10 mouse cellular contexts compared by ENCODE assay signal in genomic region chr1:133328896-133329637, GRCm38 (mm10). TPM values are rescaled to one million over a fixed set of nuclear protein-coding genes. Genes with fewer than 3 reads are reported as not detected.
A peak's percentile ranks its signal among the peaks of the same experiment; 100 is the strongest.
DNase-seq lines count a peak whose midpoint lies in the region; ATAC-seq and TF ChIP-seq lines count a peak whose summit lies in the region.
"Had no signal": no experiment of that assay in that cellular context is flagged by ENCODE, and none has a peak within 500 bp of the region (broad histone marks: within the 10 kb centered on the region; RNA-seq: fewer than 3 reads in every experiment).

No protein-coding gene starts in this region.

- peak overlapping the region; percentile 53; the same call in 1 of the 2 replicates for H3K9ac ChIP-seq in heart, embryonic 16.5 days (ENCODE audit: low read length)
- H3K9ac ChIP-seq in liver, embryonic 16.5 days (ENCODE audit: low read depth, low read length) = no peak overlapping the region

- no peak overlapping the region for H3K27ac ChIP-seq in layer of hippocampus, adult 2 months
- no peak overlapping the region for H3K27ac ChIP-seq in heart, embryonic 16.5 days (ENCODE audit: low read length)
- no peak overlapping the region for H3K27ac ChIP-seq in liver, embryonic 16.5 days (ENCODE audit: low read length)

- no peaks in the 10 kb centered on the region for H3K36me3 ChIP-seq in heart, embryonic 16.5 days (ENCODE audit: control insufficient read depth, insufficient read depth)
- no peaks in the 10 kb centered on the region for H3K36me3 ChIP-seq in liver, embryonic 16.5 days (ENCODE audit: control insufficient read depth, insufficient read depth)

- TF ChIP-seq CTCF in layer of hippocampus, adult 2 months (conservative IDR thresholded peaks at IDR 0.05) = no peak

- 10% methylated on average over 34 of the region's 34 CpGs for WGBS in heart, embryonic 16.5 days
- WGBS in liver, embryonic 16.5 days (ENCODE audit: insufficient replicate concordance) = 10% methylated on average over 34 of the region's 34 CpGs

- H3K27me3 ChIP-seq in heart, embryonic 16.5 days (ENCODE audit: control insufficient read depth, insufficient read depth, low read length) = peaks cover 24% of the 10 kb centered on the region
- peaks cover 23% of the 10 kb centered on the region for H3K27me3 ChIP-seq in liver, embryonic 16.5 days (ENCODE audit: control insufficient read depth, insufficient read depth, low read depth, low read length)

- DNase-seq in layer of hippocampus, adult 2 months (ENCODE audit: low spot score in 2 of 2) = no peak
- no peak for DNase-seq in layer of hippocampus, adult 11-12 months (ENCODE audit: low spot score)
- DNase-seq in retina, embryonic 14.5 days (ENCODE audit: low spot score) = peak; percentile 28
- DNase-seq in layer of hippocampus, adult 9-11 months = no peak
- no peak for DNase-seq in gastrocnemius, postnatal 25 days
- no peak for DNase-seq in urinary bladder, postnatal 25 days (ENCODE audit: low spot score)

- H3K4me2 ChIP-seq in heart, embryonic 16.5 days (ENCODE audit: low read depth, low read length) = peak overlapping the region; percentile 66
- peak overlapping the region; percentile 42 for H3K4me2 ChIP-seq in liver, embryonic 16.5 days (ENCODE audit: low read depth, low read length)

- H3K4me1 ChIP-seq in heart, embryonic 16.5 days (ENCODE audit: control insufficient read depth, insufficient read depth, low read length) = 0 out of 2 replicates have a peak, but pooled peaks cover 6% of the 10 kb centered on the region
- no peaks in the 10 kb centered on the region for H3K4me1 ChIP-seq in liver, embryonic 16.5 days (ENCODE audit: control insufficient read depth, low read depth, low read length)

- peak overlapping the region; percentile 33 for H3K4me3 ChIP-seq in layer of hippocampus, adult 2 months
- H3K4me3 ChIP-seq in heart, embryonic 16.5 days (ENCODE audit: low read length) = peak overlapping the region; percentile 36
- peak overlapping the region; percentile 25; the same call in 1 of the 2 replicates for H3K4me3 ChIP-seq in liver, embryonic 16.5 days (ENCODE audit: low read depth, low read length)

- ATAC-seq in heart, embryonic 16.5 days (replicated peaks; ENCODE audit: extremely low read depth, insufficient read depth, low FRiP score) = peak; percentile 49; the same call in 1 of the 2 replicates
- peak; percentile 19; the same call in 1 of the 2 replicates for ATAC-seq in liver, embryonic 16.5 days (ENCODE audit: low read depth)
- ATAC-seq: Patski had no signal

- no peaks in the 10 kb centered on the region for H3K9me3 ChIP-seq in heart, embryonic 16.5 days (replicated peaks; ENCODE audit: control insufficient read depth, low read length)
- no peaks in the 10 kb centered on the region for H3K9me3 ChIP-seq in liver, embryonic 16.5 days (replicated peaks; ENCODE audit: control insufficient read depth, low read length)

RNA-seq across cellular contexts. Expression of gene Kiss1, which starts 7.4 kb away (rescaled TPM):
- not detected for total RNA-seq in layer of hippocampus, adult 2 months (2021)
- not detected in 2 replicates for polyA plus RNA-seq in heart, embryonic 16.5 days (2015; fragmentation: Nextera tagmentation; extraction: Ambion mirVana)
- polyA plus RNA-seq in liver, embryonic 16.5 days (2015; fragmentation: Nextera tagmentation; extraction: Ambion mirVana) = not detected in 2 replicates
- not detected for total RNA-seq in gastrocnemius, postnatal 25 days (2021)
- total RNA-seq: heart, postnatal 14 days had no signal
- polyA plus RNA-seq: Patski had no signal

RNA-seq across cellular contexts. Expression of gene Golt1a, which starts 19.5 kb away (rescaled TPM):
- total RNA-seq in layer of hippocampus, adult 2 months (2021) = not detected
- 0.17 TPM in 1 of 2 replicates, not detected in the other for polyA plus RNA-seq in heart, embryonic 16.5 days (2015; fragmentation: Nextera tagmentation; extraction: Ambion mirVana)
- polyA plus RNA-seq in liver, embryonic 16.5 days (2015; fragmentation: Nextera tagmentation; extraction: Ambion mirVana) = 7.8 and 10.2 TPM in 2 replicates
- total RNA-seq in gastrocnemius, postnatal 25 days (2021) = not detected
- total RNA-seq: heart, postnatal 14 days had no signal

RNA-seq across cellular contexts. Expression of gene Ren1, which starts 21.2 kb away (rescaled TPM):
- not detected for total RNA-seq in layer of hippocampus, adult 2 months (2021)
- polyA plus RNA-seq in heart, embryonic 16.5 days (2015; fragmentation: Nextera tagmentation; extraction: Ambion mirVana) = 0.75 and 1.2 TPM in 2 replicates
- 0.56 and 0.72 TPM in 2 replicates for polyA plus RNA-seq in liver, embryonic 16.5 days (2015; fragmentation: Nextera tagmentation; extraction: Ambion mirVana)
- total RNA-seq in gastrocnemius, postnatal 25 days (2021) = not detected
- polyA plus RNA-seq: Patski had no signal

RNA-seq across cellular contexts. Expression of gene Etnk2, which starts 34.3 kb away (rescaled TPM):
- total RNA-seq in layer of hippocampus, adult 2 months (2021) = 1 to 10 TPM; 1.1 to 1.6 TPM
- polyA plus RNA-seq in heart, embryonic 16.5 days (2015; fragmentation: Nextera tagmentation; extraction: Ambion mirVana) = 1.7 and 2.1 TPM in 2 replicates
- polyA plus RNA-seq in liver, embryonic 16.5 days (2015; fragmentation: Nextera tagmentation; extraction: Ambion mirVana) = 15.5 and 20.3 TPM in 2 replicates
- under 1 TPM in 1 of 2 experiments, not detected in 1; 0.13 TPM for total RNA-seq in gastrocnemius, postnatal 25 days (2021)
